Mouse (Mus musculus): Measurements from ENCODE around the gene Cdc7. TPM values are rescaled to one million over a fixed set of nuclear protein-coding genes. Genes with fewer than 3 reads are reported as not detected.

The Cdc7 gene
- total and polyA plus RNA-seq, 2 experiments from 2014 or later = 24.7 to 25.0 TPM

- TF ChIP-seq CTCF (IDR thresholded peaks at IDR 0.05) = no peak
- no peak overlapping the region for H3K4me3 ChIP-seq (ENCODE audit: low read depth, low read length)
- no peaks in the 10 kb centered on the region for H3K4me1 ChIP-seq (ENCODE audit: insufficient read depth, low read length)
- WGBS = 79% methylated on average over 4 of the region's 4 CpGs
- H3K27me3 ChIP-seq (ENCODE audit: insufficient read depth, low read length) = no peaks in the 10 kb centered on the region
- H3K36me3 ChIP-seq (ENCODE audit: insufficient read depth, low read length) = no peaks in the 10 kb centered on the region
- no peak overlapping the region for H3K27ac ChIP-seq (ENCODE audit: low read depth, low read length)
- DNase-seq (ENCODE audit: low spot score) = no peak
- H3K4me2 ChIP-seq (ENCODE audit: low read depth, low read length, poor library complexity, severe bottlenecking) = no peak overlapping the region
- H3K9ac ChIP-seq (replicated peaks; ENCODE audit: low read length, poor library complexity, severe bottlenecking) = no peak overlapping the region
- no peak for ATAC-seq (ENCODE audit: low FRiP score)
- no peaks in the 10 kb centered on the region for H3K9me3 ChIP-seq (ENCODE audit: low read length)
These were observed 17.8 kb upstream of the Cdc7 start for GRCm38 (mm10) chr5:106946342-106946741.

GRCm38 (mm10) chr5:106948683-106949082, 15.4 kb upstream of the Cdc7 start:
- Histone ChIP-seq H3K9ac (replicated peaks; ENCODE audit: low read length, poor library complexity, severe bottlenecking) (no peak overlapping the region), H3K4me1 (ENCODE audit: insufficient read depth, low read length) (no peaks in the 10 kb centered on the region), H3K4me3 (ENCODE audit: low read depth, low read length) (no peak overlapping the region), H3K4me2 (ENCODE audit: low read depth, low read length, poor library complexity, severe bottlenecking) (no peak overlapping the region), H3K9me3 (ENCODE audit: low read length) (no peaks in the 10 kb centered on the region), H3K27me3 (ENCODE audit: insufficient read depth, low read length) (no peaks in the 10 kb centered on the region), H3K27ac (ENCODE audit: low read depth, low read length) (no peak overlapping the region; the same call in 1 of the 2 replicates), H3K36me3 (ENCODE audit: insufficient read depth, low read length) (no peaks in the 10 kb centered on the region)
- TF ChIP-seq CTCF (IDR thresholded peaks at IDR 0.05) = no peak
- DNase-seq (ENCODE audit: low spot score) (no peak), ATAC-seq (ENCODE audit: low FRiP score) (no peak)
- 86% methylated on average over 6 of the region's 6 CpGs for WGBS

- no peak for DNase-seq (ENCODE audit: low spot score)
These were observed 7.7 kb upstream of the Cdc7 start for GRCm38 (mm10) chr5:106956467-106956866.

GRCm38 (mm10) chr5:106959031-106959430, 5.1 kb upstream of the Cdc7 start:
- Histone ChIP-seq H3K4me1 (ENCODE audit: insufficient read depth, low read length) (no peaks in the 10 kb centered on the region), H3K36me3 (ENCODE audit: insufficient read depth, low read length) (no peaks in the 10 kb centered on the region), H3K9ac (replicated peaks; ENCODE audit: low read length, poor library complexity, severe bottlenecking) (no peak overlapping the region), H3K4me2 (ENCODE audit: low read depth, low read length, poor library complexity, severe bottlenecking) (no peak overlapping the region), H3K27ac (ENCODE audit: low read depth, low read length) (no peak overlapping the region), H3K9me3 (ENCODE audit: low read length) (no peaks in the 10 kb centered on the region), H3K4me3 (ENCODE audit: low read depth, low read length) (no peak overlapping the region), H3K27me3 (ENCODE audit: insufficient read depth, low read length) (no peaks in the 10 kb centered on the region)
- 62% methylated on average over 3 of the region's 3 CpGs for WGBS
- no peak for TF ChIP-seq CTCF (IDR thresholded peaks at IDR 0.05)
- ATAC-seq (ENCODE audit: low FRiP score) (no peak), DNase-seq (ENCODE audit: low spot score) (peak; percentile 69)

More at GRCm38 (mm10) chr5:106956467-106956866, 7.7 kb upstream of the Cdc7 start:
- H3K4me3 ChIP-seq (ENCODE audit: low read depth, low read length) = no peak overlapping the region
- no peaks in the 10 kb centered on the region for H3K4me1 ChIP-seq (ENCODE audit: insufficient read depth, low read length)
- H3K4me2 ChIP-seq (ENCODE audit: low read depth, low read length, poor library complexity, severe bottlenecking) = no peak overlapping the region
- no peaks in the 10 kb centered on the region for H3K9me3 ChIP-seq (ENCODE audit: low read length)
- H3K27me3 ChIP-seq (ENCODE audit: insufficient read depth, low read length) = no peaks in the 10 kb centered on the region
- ATAC-seq (ENCODE audit: low FRiP score) = no peak
- no peak for TF ChIP-seq CTCF (IDR thresholded peaks at IDR 0.05)
- WGBS = 71% methylated on average over 3 of the region's 3 CpGs
- no peaks in the 10 kb centered on the region for H3K36me3 ChIP-seq (ENCODE audit: insufficient read depth, low read length)
- H3K9ac ChIP-seq (replicated peaks; ENCODE audit: low read length, poor library complexity, severe bottlenecking) = no peak overlapping the region
- H3K27ac ChIP-seq (ENCODE audit: low read depth, low read length) = no peak overlapping the region

GRCm38 (mm10) chr5:106960451-106960850, 3.7 kb upstream of the Cdc7 start:
- DNase-seq (ENCODE audit: low spot score) (no peak), ATAC-seq (ENCODE audit: low FRiP score) (no peak)
- no peak overlapping the region for H3K27ac ChIP-seq (ENCODE audit: low read depth, low read length)
- no peak overlapping the region for H3K4me2 ChIP-seq (ENCODE audit: low read depth, low read length, poor library complexity, severe bottlenecking)
- H3K9me3 ChIP-seq (ENCODE audit: low read length) = no peaks in the 10 kb centered on the region
- no peak overlapping the region for H3K4me3 ChIP-seq (ENCODE audit: low read depth, low read length)
- WGBS = 93% methylated on average over 2 of the region's 2 CpGs
- H3K27me3 ChIP-seq (ENCODE audit: insufficient read depth, low read length) = no peaks in the 10 kb centered on the region
- no peaks in the 10 kb centered on the region for H3K4me1 ChIP-seq (ENCODE audit: insufficient read depth, low read length)
- no peaks in the 10 kb centered on the region for H3K36me3 ChIP-seq (ENCODE audit: insufficient read depth, low read length)
- H3K9ac ChIP-seq (replicated peaks; ENCODE audit: low read length, poor library complexity, severe bottlenecking) = no peak overlapping the region
- no peak for TF ChIP-seq CTCF (IDR thresholded peaks at IDR 0.05)

GRCm38 (mm10) chr5:106964513-106965014, 442 bp downstream of the Cdc7 start:
- Histone ChIP-seq H3K9ac (replicated peaks; ENCODE audit: low read length, poor library complexity, severe bottlenecking) (peak overlapping the region; percentile 65), H3K4me2 (ENCODE audit: low read depth, low read length, poor library complexity, severe bottlenecking) (peak overlapping the region; percentile 61), H3K27ac (ENCODE audit: low read depth, low read length) (peak overlapping the region; percentile 52; the same call in 1 of the 2 replicates), H3K27me3 (ENCODE audit: insufficient read depth, low read length) (no peaks in the 10 kb centered on the region), H3K4me1 (ENCODE audit: insufficient read depth, low read length) (no peaks in the 10 kb centered on the region), H3K9me3 (ENCODE audit: low read length) (no peaks in the 10 kb centered on the region), H3K36me3 (ENCODE audit: insufficient read depth, low read length) (peaks cover 5% of the 10 kb centered on the region; the same call in 1 of the 2 replicates), H3K4me3 (ENCODE audit: low read depth, low read length) (peak overlapping the region; percentile 80)
- ATAC-seq (ENCODE audit: low FRiP score) (peak; percentile 85), DNase-seq (ENCODE audit: low spot score) (peak; percentile 12)
- under 1% methylated on average over 40 of the region's 41 CpGs for WGBS
- no peak for TF ChIP-seq CTCF (IDR thresholded peaks at IDR 0.05)
